Mouse (Mus musculus): ENCODE measurements around the gene Ugp2. TPM values are rescaled to one million over a fixed set of nuclear protein-coding genes. Genes with fewer than 3 reads are reported as not detected.

Gene Ugp2
- total RNA-seq, 2 experiments from 2014 or later = 187 to 190 TPM

Small RNA genes within 50 kb of the gene (microRNA-seq; reads per million reads assigned to microRNA genes)
- 0.35 to 1.2 reads per million in 2 experiments for gene Mir1933

Other genes with a start within 250 kb of the Ugp2 start
- 10 to 100 TPM; 21.7 to 24.6 TPM for gene Vps54, start 131.9 kb downstream of the Ugp2 start, total RNA-seq (2021)
- gene Wdpcp, start 201.0 kb upstream of the Ugp2 start, total RNA-seq (2021) = 1 to 10 TPM; 6.5 to 6.7 TPM
- gene Mdh1, start 201.2 kb upstream of the Ugp2 start, total RNA-seq (2021) = 1,000 to 10,000 TPM; 2,015 to 2,040 TPM

Data from heart, postnatal 10 days (tissue).